Mouse (Mus musculus): ENCODE data around the gene Otoa. TPM values are rescaled to one million over a fixed set of nuclear protein-coding genes. Genes with fewer than 3 reads are reported as not detected.
A peak's percentile ranks its signal among the peaks of the same experiment; 100 is the strongest.

Otoa gene
- polyA plus RNA-seq, 1 experiment from 2014 or later, result 0.35 TPM

- peaks cover 6% of the 10 kb centered on the region; the same call in 1 of the 2 replicates for H3K4me1 ChIP-seq
- H3K4me2 ChIP-seq, result no peak overlapping the region
- H3K27ac ChIP-seq, result no peak overlapping the region
- 17% methylated on average over 1 of the region's 1 CpGs for WGBS
- no peaks in the 10 kb centered on the region for H3K9me3 ChIP-seq
- H3K9ac ChIP-seq, result no peak overlapping the region
- ATAC-seq (replicated peaks), result peak; percentile 24
- no peaks in the 10 kb centered on the region for H3K36me3 ChIP-seq (replicated peaks)
- no peaks in the 10 kb centered on the region for H3K27me3 ChIP-seq (replicated peaks)
- H3K4me3 ChIP-seq, result no peak overlapping the region
Measured at GRCm38 (mm10) chr7:121165616-121166015, 84.2 kb downstream of the Otoa start.

DNA sequence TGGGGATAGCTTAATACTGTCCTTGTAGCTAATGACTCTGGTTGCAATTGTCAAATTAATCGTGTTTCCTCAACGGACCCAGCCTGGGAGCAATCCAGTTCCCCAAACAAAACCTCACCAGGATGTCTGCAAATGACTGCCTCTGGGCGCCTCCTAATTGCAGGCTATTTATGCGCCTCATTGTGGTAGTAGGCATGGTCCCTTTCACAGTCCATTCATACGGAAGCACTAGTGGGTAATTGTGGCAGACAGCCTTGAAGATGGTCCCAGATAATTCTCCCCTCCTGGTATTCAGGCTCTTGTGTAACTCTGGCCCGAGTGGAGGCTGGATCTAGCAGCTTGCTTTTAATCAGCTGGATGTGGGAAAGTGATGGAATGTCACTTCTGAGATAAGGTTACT lies 90.4 kb downstream of the Otoa start:
- H3K4me3 ChIP-seq, result no peak overlapping the region
- H3K9me3 ChIP-seq, result no peaks in the 10 kb centered on the region
- H3K27ac ChIP-seq, result no peak overlapping the region
- 7% methylated on average over 6 of the region's 6 CpGs for WGBS
- no peaks in the 10 kb centered on the region for H3K36me3 ChIP-seq (replicated peaks)
- no peaks in the 10 kb centered on the region for H3K27me3 ChIP-seq (replicated peaks)
- no peak overlapping the region for H3K9ac ChIP-seq
- ATAC-seq (replicated peaks), result no peak; the same call in 1 of the 2 replicates
- H3K4me1 ChIP-seq, result peaks cover 8% of the 10 kb centered on the region; the same call in 1 of the 2 replicates
- no peak overlapping the region for H3K4me2 ChIP-seq

GRCm38 (mm10) chr7:121187201-121187786 lies 105.8 kb downstream of the Otoa start:
- no peaks in the 10 kb centered on the region for H3K36me3 ChIP-seq (replicated peaks)

DNA sequence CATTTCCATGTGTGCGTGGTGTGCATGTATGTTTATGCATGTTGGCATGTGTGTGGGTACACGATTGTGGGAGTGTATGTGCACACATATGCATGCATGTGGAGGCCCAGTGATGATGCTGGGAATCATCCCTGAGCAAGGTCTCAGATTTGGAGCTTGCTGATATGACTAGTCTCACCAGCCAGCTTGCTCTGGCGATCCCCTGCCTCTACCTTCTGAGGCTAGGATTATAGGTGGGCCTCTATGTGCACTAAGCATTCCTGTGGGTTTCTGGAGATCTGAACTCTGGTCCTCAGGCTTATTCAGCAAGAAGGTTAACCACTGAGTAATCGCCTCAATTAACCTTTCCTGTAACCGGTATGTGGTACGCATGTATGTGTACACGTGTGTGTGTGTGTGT lies 107.5 kb downstream of the Otoa start:
- no peaks in the 10 kb centered on the region for H3K36me3 ChIP-seq (replicated peaks)
- no peak for ATAC-seq (replicated peaks)
- H3K9ac ChIP-seq, result no peak overlapping the region
- no peaks in the 10 kb centered on the region for H3K9me3 ChIP-seq
- no peak overlapping the region for H3K27ac ChIP-seq
- no peak overlapping the region for H3K4me2 ChIP-seq
- no peaks in the 10 kb centered on the region for H3K4me1 ChIP-seq
- no peak overlapping the region for H3K4me3 ChIP-seq
- no peaks in the 10 kb centered on the region for H3K27me3 ChIP-seq (replicated peaks)
- WGBS, result 94% methylated on average over 7 of the region's 7 CpGs

More at GRCm38 (mm10) chr7:121187201-121187786, 105.8 kb downstream of the Otoa start:
- 87% methylated on average over 9 of the region's 9 CpGs for WGBS
- ATAC-seq (replicated peaks), result no peak
- H3K27ac ChIP-seq, result no peak overlapping the region
- no peak overlapping the region for H3K9ac ChIP-seq
- H3K4me3 ChIP-seq, result no peak overlapping the region
- H3K27me3 ChIP-seq (replicated peaks), result no peaks in the 10 kb centered on the region
- H3K9me3 ChIP-seq, result no peaks in the 10 kb centered on the region
- no peak overlapping the region for H3K4me2 ChIP-seq
- no peaks in the 10 kb centered on the region for H3K4me1 ChIP-seq

DNA sequence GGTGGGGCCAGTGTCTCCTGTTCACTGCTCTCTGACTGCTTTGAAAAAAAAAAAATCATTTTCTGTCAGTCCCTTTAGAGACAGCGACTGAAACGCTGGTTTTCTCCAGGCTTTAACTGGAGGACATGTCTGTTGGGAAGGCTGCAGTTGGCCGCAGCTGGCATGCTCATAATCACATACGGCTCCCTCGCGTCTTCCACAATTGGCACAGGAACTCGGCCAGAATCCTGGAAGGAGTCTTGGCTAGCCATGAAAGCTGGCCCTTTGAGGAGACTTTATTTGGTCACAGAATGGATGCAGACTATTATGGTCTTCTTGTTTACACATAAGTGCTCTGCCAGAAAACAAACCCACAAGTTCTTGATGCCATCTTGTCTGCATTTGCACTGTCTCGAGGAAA lies 117.5 kb downstream of the Otoa start:
- H3K4me2 ChIP-seq, result no peak overlapping the region
- H3K4me3 ChIP-seq, result no peak overlapping the region
- H3K9ac ChIP-seq, result no peak overlapping the region
- H3K4me1 ChIP-seq, result no peaks in the 10 kb centered on the region
- no peaks in the 10 kb centered on the region for H3K36me3 ChIP-seq (replicated peaks)
- ATAC-seq (replicated peaks), result no peak
- H3K9me3 ChIP-seq, result no peaks in the 10 kb centered on the region
- H3K27me3 ChIP-seq (replicated peaks), result no peaks in the 10 kb centered on the region
- no peak overlapping the region for H3K27ac ChIP-seq
- WGBS, result 76% methylated on average over 8 of the region's 8 CpGs

DNA sequence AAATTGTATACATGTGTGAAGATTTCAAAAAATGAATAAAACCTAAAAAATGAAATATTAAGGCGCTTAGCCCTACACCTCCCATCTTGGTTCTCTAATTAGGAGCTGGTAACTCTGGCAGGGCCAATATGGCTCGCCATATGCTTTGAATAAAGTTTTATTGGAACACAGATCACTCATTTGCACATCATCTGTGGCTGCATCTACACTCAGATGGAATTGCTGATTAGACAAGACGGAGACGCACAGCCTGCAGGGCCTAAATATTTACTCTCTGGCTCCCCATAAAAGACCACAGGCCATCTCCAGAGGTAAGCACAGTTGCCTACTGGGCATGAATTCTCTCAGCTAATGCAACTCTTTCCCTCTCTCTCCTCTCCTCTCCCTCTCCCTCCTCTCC lies 130.4 kb downstream of the Otoa start:
- no peak for ATAC-seq (replicated peaks)
- Histone ChIP-seq H3K36me3 (replicated peaks) (no peaks in the 10 kb centered on the region), H3K4me3 (no peak overlapping the region), H3K27ac (no peak overlapping the region), H3K9ac (no peak overlapping the region), H3K27me3 (replicated peaks) (no peaks in the 10 kb centered on the region), H3K4me1 (peaks cover 4% of the 10 kb centered on the region; the same call in 1 of the 2 replicates), H3K9me3 (no peaks in the 10 kb centered on the region), H3K4me2 (no peak overlapping the region)
- 89% methylated on average over 4 of the region's 4 CpGs for WGBS

Other genes with a start within 250 kb of the Otoa start
- gene Eef2k, start 238.8 kb upstream of the Otoa start, polyA plus RNA-seq (2015; fragmentation: Nextera tagmentation; extraction: Ambion mirVana), result 33.6 and 40.1 TPM in 2 replicates
- 25.5 and 28.1 TPM in 2 replicates for gene Polr3e, start 163.9 kb upstream of the Otoa start, polyA plus RNA-seq (2015; fragmentation: Nextera tagmentation; extraction: Ambion mirVana)
- gene Cdr2, start 99.3 kb upstream of the Otoa start, polyA plus RNA-seq (2015; fragmentation: Nextera tagmentation; extraction: Ambion mirVana), result 14.7 and 15.0 TPM in 2 replicates
- 0.18 and 0.49 TPM in 2 replicates for gene Mfsd13b, start 99.1 kb upstream of the Otoa start, polyA plus RNA-seq (2015; fragmentation: Nextera tagmentation; extraction: Ambion mirVana)
- 184 and 186 TPM in 2 replicates for gene Mettl9, start 47.2 kb upstream of the Otoa start, polyA plus RNA-seq (2015; fragmentation: Nextera tagmentation; extraction: Ambion mirVana)
- 1.1 and 1.3 TPM in 2 replicates for gene Igsf6, start 7.1 kb upstream of the Otoa start, polyA plus RNA-seq (2015; fragmentation: Nextera tagmentation; extraction: Ambion mirVana)